Mouse (Mus musculus): Measurements from ENCODE around the gene Izumo1r. TPM values are rescaled to one million over a fixed set of nuclear protein-coding genes. Genes with fewer than 3 reads are reported as not detected.

The Izumo1r gene
- total and polyA plus RNA-seq, 2 experiments from 2014 or later, result not detected

DNA sequence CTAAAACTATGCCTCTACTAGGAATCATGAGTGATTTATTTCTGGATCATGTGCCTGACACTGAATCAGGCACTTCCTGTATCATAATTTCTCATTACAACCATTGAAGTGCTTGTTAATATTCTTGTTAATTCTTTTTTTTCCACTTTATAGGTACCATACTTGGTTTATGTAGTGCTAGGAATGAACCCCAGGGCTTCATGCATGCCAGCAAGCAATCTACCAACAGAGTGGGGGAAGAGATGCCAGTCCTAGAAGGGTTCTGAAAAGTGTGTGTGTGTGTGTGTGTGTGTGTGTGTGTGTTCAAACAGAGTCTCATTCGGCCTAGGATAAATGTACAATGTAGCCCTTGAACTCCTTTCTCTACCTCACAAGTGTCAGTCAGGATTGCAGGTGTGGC is 33.6 kb upstream of the Izumo1r start:
- no peak for ATAC-seq

GRCm38 (mm10) chr9:14934851-14935250 is 31.1 kb upstream of the Izumo1r start:
- no peak overlapping the region for H3K4me3 ChIP-seq (ENCODE audit: low read depth, low read length)
- H3K36me3 ChIP-seq (ENCODE audit: insufficient read depth), result no peaks in the 10 kb centered on the region
- no peaks in the 10 kb centered on the region for H3K9me3 ChIP-seq (ENCODE audit: low read length)
- no peaks in the 10 kb centered on the region for H3K4me1 ChIP-seq (ENCODE audit: insufficient read depth)
- no peak for TF ChIP-seq CTCF (IDR thresholded peaks at IDR 0.05; ENCODE audit: low read depth)
- H3K27ac ChIP-seq (ENCODE audit: low read depth, low read length), result no peak overlapping the region
- 55% methylated on average over 2 of the region's 2 CpGs for WGBS
- no peak overlapping the region for H3K4me2 ChIP-seq (ENCODE audit: low read depth)
- no peak for ATAC-seq
- no peak overlapping the region for H3K9ac ChIP-seq
- no peaks in the 10 kb centered on the region for H3K27me3 ChIP-seq (ENCODE audit: insufficient read depth, low read length)
- no peak for DNase-seq

More for the DNA sequence above, 33.6 kb upstream of the Izumo1r start:
- no peak overlapping the region for H3K27ac ChIP-seq (ENCODE audit: low read depth, low read length)
- WGBS, result 78% methylated on average over 1 of the region's 1 CpGs
- TF ChIP-seq CTCF (IDR thresholded peaks at IDR 0.05; ENCODE audit: low read depth), result no peak
- H3K9me3 ChIP-seq (ENCODE audit: low read length), result no peaks in the 10 kb centered on the region
- H3K27me3 ChIP-seq (ENCODE audit: insufficient read depth, low read length), result no peaks in the 10 kb centered on the region
- no peak overlapping the region for H3K9ac ChIP-seq
- H3K36me3 ChIP-seq (ENCODE audit: insufficient read depth), result no peaks in the 10 kb centered on the region
- no peak overlapping the region for H3K4me3 ChIP-seq (ENCODE audit: low read depth, low read length)
- H3K4me2 ChIP-seq (ENCODE audit: low read depth), result no peak overlapping the region
- no peaks in the 10 kb centered on the region for H3K4me1 ChIP-seq (ENCODE audit: insufficient read depth)
- no peak for DNase-seq

- Histone ChIP-seq H3K4me2 (ENCODE audit: low read depth) (no peak overlapping the region), H3K4me3 (ENCODE audit: low read depth, low read length) (no peak overlapping the region), H3K9me3 (ENCODE audit: low read length) (no peaks in the 10 kb centered on the region), H3K9ac (no peak overlapping the region), H3K27me3 (ENCODE audit: insufficient read depth, low read length) (no peaks in the 10 kb centered on the region), H3K36me3 (ENCODE audit: insufficient read depth) (no peaks in the 10 kb centered on the region), H3K4me1 (ENCODE audit: insufficient read depth) (no peaks in the 10 kb centered on the region), H3K27ac (ENCODE audit: low read depth, low read length) (no peak overlapping the region)
- WGBS, result 62% methylated on average over 7 of the region's 7 CpGs
- TF ChIP-seq CTCF (IDR thresholded peaks at IDR 0.05; ENCODE audit: low read depth), result no peak
- ATAC-seq (no peak), DNase-seq (no peak)
These were observed 28.2 kb upstream of the Izumo1r start for GRCm38 (mm10) chr9:14931943-14932342.

- no peak overlapping the region for H3K4me2 ChIP-seq (ENCODE audit: low read depth)
- H3K9me3 ChIP-seq (ENCODE audit: low read length), result no peaks in the 10 kb centered on the region
- no peaks in the 10 kb centered on the region for H3K27me3 ChIP-seq (ENCODE audit: insufficient read depth, low read length)
- 83% methylated on average over 8 of the region's 8 CpGs for WGBS
- H3K4me1 ChIP-seq (ENCODE audit: insufficient read depth), result no peaks in the 10 kb centered on the region
- no peak overlapping the region for H3K9ac ChIP-seq
- no peak for DNase-seq
- ATAC-seq, result no peak
- no peak overlapping the region for H3K4me3 ChIP-seq (ENCODE audit: low read depth, low read length)
- no peaks in the 10 kb centered on the region for H3K36me3 ChIP-seq (ENCODE audit: insufficient read depth)
- TF ChIP-seq CTCF (IDR thresholded peaks at IDR 0.05; ENCODE audit: low read depth), result no peak
- H3K27ac ChIP-seq (ENCODE audit: low read depth, low read length), result no peak overlapping the region
These were observed 27.5 kb upstream of the Izumo1r start for GRCm38 (mm10) chr9:14931211-14931610.

DNA sequence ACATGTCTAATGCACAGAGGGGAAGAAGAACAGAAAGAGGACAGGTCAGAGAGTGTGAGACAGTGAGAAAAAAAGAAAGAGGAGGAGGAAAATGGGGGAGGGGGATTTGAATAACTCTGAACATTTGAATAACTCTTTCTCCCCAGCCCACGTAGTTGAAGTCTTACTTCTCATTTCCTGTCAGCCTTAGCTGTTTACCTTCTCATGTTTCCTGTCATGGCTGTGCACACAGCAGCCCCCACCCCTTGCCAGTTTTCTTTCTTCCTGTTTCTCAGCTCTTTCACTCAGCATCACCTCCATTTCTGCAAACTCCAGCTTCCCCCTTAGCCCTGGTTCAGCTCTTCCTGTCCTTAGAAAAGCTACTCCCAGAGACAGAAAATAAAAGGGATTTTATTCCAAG is 22.8 kb upstream of the Izumo1r start:
- Histone ChIP-seq H3K27ac (ENCODE audit: low read depth, low read length) (no peak overlapping the region), H3K9me3 (ENCODE audit: low read length) (no peaks in the 10 kb centered on the region), H3K36me3 (ENCODE audit: insufficient read depth) (no peaks in the 10 kb centered on the region), H3K27me3 (ENCODE audit: insufficient read depth, low read length) (no peaks in the 10 kb centered on the region), H3K4me1 (ENCODE audit: insufficient read depth) (no peaks in the 10 kb centered on the region), H3K4me3 (ENCODE audit: low read depth, low read length) (no peak overlapping the region), H3K9ac (no peak overlapping the region), H3K4me2 (ENCODE audit: low read depth) (no peak overlapping the region)
- WGBS, result 31% methylated on average over 1 of the region's 1 CpGs
- no peak for DNase-seq
- no peak for TF ChIP-seq CTCF (IDR thresholded peaks at IDR 0.05; ENCODE audit: low read depth)
- ATAC-seq, result no peak

GRCm38 (mm10) chr9:14923625-14924024 is 19.9 kb upstream of the Izumo1r start:
- 57% methylated on average over 4 of the region's 4 CpGs for WGBS
- Histone ChIP-seq H3K9me3 (ENCODE audit: low read length) (no peaks in the 10 kb centered on the region), H3K27ac (ENCODE audit: low read depth, low read length) (no peak overlapping the region), H3K9ac (no peak overlapping the region), H3K4me3 (ENCODE audit: low read depth, low read length) (no peak overlapping the region), H3K4me1 (ENCODE audit: insufficient read depth) (no peaks in the 10 kb centered on the region), H3K36me3 (ENCODE audit: insufficient read depth) (no peaks in the 10 kb centered on the region), H3K4me2 (ENCODE audit: low read depth) (no peak overlapping the region), H3K27me3 (ENCODE audit: insufficient read depth, low read length) (no peaks in the 10 kb centered on the region)
- DNase-seq, result no peak
- TF ChIP-seq CTCF (IDR thresholded peaks at IDR 0.05; ENCODE audit: low read depth), result no peak
- no peak for ATAC-seq

DNA sequence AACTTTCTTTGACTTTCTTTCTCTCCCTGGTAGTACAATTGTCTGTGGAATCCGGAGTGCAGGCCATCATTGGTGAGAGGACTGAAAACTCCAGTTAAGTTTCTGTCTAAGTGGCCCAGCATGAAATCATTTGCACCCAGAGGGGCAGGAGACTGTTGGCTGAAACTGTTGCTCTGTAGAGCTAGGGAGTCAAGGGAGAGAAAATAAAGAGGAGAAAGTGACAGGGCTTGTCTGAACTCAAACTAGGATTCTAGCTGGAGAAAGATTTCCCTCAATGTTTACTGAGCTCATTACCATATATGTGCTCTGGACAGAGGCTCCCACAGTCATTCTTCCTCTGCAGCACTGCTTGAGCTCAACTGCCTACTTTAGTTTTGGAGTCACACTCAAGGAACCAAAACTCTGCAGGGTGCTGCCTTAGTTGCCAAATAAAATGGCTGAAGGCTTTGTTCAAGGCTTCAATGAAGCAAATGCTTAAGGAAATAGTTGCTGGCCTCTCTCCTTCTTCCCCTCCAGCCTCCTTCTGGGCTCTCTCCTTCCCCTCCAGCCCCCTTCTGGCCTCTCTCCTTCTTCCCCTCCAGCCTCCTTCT is 18.3 kb upstream of the Izumo1r start:
- Histone ChIP-seq H3K27ac (ENCODE audit: low read depth, low read length) (no peak overlapping the region), H3K4me2 (ENCODE audit: low read depth) (no peak overlapping the region), H3K9ac (no peak overlapping the region), H3K27me3 (ENCODE audit: insufficient read depth, low read length) (no peaks in the 10 kb centered on the region), H3K36me3 (ENCODE audit: insufficient read depth) (no peaks in the 10 kb centered on the region), H3K4me3 (ENCODE audit: low read depth, low read length) (no peak overlapping the region), H3K4me1 (ENCODE audit: insufficient read depth) (no peaks in the 10 kb centered on the region), H3K9me3 (ENCODE audit: low read length) (no peaks in the 10 kb centered on the region)
- no peak for ATAC-seq
- DNase-seq, result no peak
- 16% methylated on average over 1 of the region's 1 CpGs for WGBS
- no peak for TF ChIP-seq CTCF (IDR thresholded peaks at IDR 0.05; ENCODE audit: low read depth)
